Mouse (Mus musculus): ENCODE measurements around the gene Vps13d.

Vps13d gene

GRCm38 (mm10) chr4:145034506-145035243, 160.1 kb downstream of the Vps13d start:
- DNase-seq (ENCODE audit: low read depth, low spot score), result no peak
- Histone ChIP-seq H3K36me3 (ENCODE audit: control insufficient read depth, insufficient read depth, low read length, poor library complexity, severe bottlenecking) (no peaks in the 10 kb centered on the region; the same call in none of the 2 replicates), H3K27me3 (ENCODE audit: control insufficient read depth, insufficient read depth, low read length, poor library complexity, severe bottlenecking) (no peaks in the 10 kb centered on the region)

DNA sequence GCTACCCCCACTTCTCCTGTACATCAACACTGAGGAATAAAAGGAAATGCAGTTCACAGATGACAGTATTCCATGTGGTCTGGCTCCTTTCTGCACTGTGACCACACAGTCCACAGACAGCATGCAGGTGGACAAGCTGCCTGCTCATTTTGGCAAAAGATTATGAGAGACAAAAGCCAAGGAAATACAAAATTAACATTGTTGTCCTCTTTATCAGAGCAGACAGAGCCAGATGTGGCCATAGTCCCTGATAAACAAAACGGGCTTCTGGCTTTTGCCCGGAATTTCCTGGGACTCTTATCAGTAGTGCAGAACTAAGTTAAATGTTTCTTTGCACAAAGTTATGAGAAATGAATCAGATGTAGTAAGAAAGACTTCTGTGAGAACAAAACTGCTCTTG, 161.4 kb downstream of the Vps13d start:
- Histone ChIP-seq H3K36me3 (ENCODE audit: control insufficient read depth, insufficient read depth, low read length, poor library complexity, severe bottlenecking) (no peaks in the 10 kb centered on the region; the same call in none of the 2 replicates), H3K27me3 (ENCODE audit: control insufficient read depth, insufficient read depth, low read length, poor library complexity, severe bottlenecking) (no peaks in the 10 kb centered on the region)
- DNase-seq (ENCODE audit: low read depth, low spot score), result no peak

GRCm38 (mm10) chr4:145032637-145033036, 162.2 kb downstream of the Vps13d start:
- Histone ChIP-seq H3K36me3 (ENCODE audit: control insufficient read depth, insufficient read depth, low read length, poor library complexity, severe bottlenecking) (no peaks in the 10 kb centered on the region; the same call in none of the 2 replicates), H3K27me3 (ENCODE audit: control insufficient read depth, insufficient read depth, low read length, poor library complexity, severe bottlenecking) (no peaks in the 10 kb centered on the region)
- no peak for DNase-seq (ENCODE audit: low read depth, low spot score)

GRCm38 (mm10) chr4:145031510-145031909, 163.3 kb downstream of the Vps13d start:
- Histone ChIP-seq H3K27me3 (ENCODE audit: control insufficient read depth, insufficient read depth, low read length, poor library complexity, severe bottlenecking) (no peaks in the 10 kb centered on the region), H3K36me3 (ENCODE audit: control insufficient read depth, insufficient read depth, low read length, poor library complexity, severe bottlenecking) (no peaks in the 10 kb centered on the region; the same call in 1 of the 2 replicates)
- no peak for DNase-seq (ENCODE audit: low read depth, low spot score)

DNA sequence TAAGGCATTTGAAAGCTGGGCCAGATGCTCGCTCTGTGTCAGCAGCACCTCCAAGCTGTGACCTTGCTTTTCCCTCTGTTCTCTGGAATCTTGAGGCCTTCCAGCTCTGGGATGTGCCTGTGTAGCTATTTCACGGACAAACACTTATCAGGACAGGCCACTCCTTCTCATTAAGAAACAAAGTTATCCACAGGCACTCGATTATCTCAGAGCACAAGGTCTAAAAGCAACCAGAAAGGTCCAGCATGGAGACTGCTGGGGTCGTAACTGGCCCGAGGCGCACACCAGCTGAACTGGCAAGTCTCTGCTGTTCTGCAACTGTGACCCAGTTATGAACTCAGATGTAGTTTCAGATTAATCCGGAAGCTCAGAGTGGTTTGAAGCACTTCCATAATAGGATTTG, 168.4 kb downstream of the Vps13d start:
- Histone ChIP-seq H3K27me3 (ENCODE audit: control insufficient read depth, insufficient read depth, low read length, poor library complexity, severe bottlenecking) (no peaks in the 10 kb centered on the region), H3K36me3 (ENCODE audit: control insufficient read depth, insufficient read depth, low read length, poor library complexity, severe bottlenecking) (no peaks in the 10 kb centered on the region)
- no peak for DNase-seq (ENCODE audit: low read depth, low spot score)

DNA sequence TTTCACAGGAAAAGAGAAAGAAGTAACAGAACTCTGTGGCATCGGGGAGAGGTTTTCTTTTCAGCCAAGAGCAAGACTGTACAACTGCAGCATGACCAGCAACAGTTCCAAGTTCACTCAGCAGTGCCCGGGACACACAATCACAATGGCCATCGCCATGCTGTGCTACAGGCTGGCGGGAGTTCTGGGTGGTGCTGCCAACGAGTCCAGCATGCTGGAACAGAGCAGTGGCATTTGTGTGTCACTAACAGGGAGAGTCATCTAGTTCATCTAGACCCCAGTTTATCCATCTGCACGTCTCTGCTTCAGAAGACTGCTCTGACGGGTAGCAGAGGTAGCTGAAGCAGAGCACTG, 169.4 kb downstream of the Vps13d start:
- Histone ChIP-seq H3K36me3 (ENCODE audit: control insufficient read depth, insufficient read depth, low read length, poor library complexity, severe bottlenecking) (no peaks in the 10 kb centered on the region), H3K27me3 (ENCODE audit: control insufficient read depth, insufficient read depth, low read length, poor library complexity, severe bottlenecking) (no peaks in the 10 kb centered on the region)
- DNase-seq (ENCODE audit: low read depth, low spot score), result no peak

GRCm38 (mm10) chr4:145024694-145025408, 170.0 kb downstream of the Vps13d start:
- no peak for DNase-seq (ENCODE audit: low read depth, low spot score)
- Histone ChIP-seq H3K36me3 (ENCODE audit: control insufficient read depth, insufficient read depth, low read length, poor library complexity, severe bottlenecking) (no peaks in the 10 kb centered on the region), H3K27me3 (ENCODE audit: control insufficient read depth, insufficient read depth, low read length, poor library complexity, severe bottlenecking) (no peaks in the 10 kb centered on the region)

GRCm38 (mm10) chr4:145023911-145024310, 170.9 kb downstream of the Vps13d start:
- no peaks in the 10 kb centered on the region for H3K27me3 ChIP-seq (ENCODE audit: control insufficient read depth, insufficient read depth, low read length, poor library complexity, severe bottlenecking)
- H3K36me3 ChIP-seq (ENCODE audit: control insufficient read depth, insufficient read depth, low read length, poor library complexity, severe bottlenecking), result no peaks in the 10 kb centered on the region
- DNase-seq (ENCODE audit: low read depth, low spot score), result no peak

DNA sequence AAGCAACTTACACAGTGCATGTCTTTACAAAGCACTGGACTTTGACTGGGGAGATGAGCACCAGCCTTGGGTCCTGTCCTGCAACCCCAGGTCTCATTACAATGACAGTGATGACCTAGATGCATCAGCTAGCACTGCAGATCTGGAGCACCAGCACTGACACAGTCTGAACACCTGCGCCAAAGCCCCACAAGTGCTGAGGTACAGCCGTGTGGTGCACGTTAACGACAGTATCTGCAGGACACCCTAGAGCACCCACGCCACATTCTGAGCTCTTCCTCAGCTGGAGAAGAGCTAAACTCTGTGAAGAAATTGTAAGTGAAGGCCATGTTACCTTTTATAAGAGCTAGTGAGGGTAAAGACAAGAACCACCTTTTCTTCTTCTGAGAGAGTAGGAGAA, 172.0 kb downstream of the Vps13d start:
- H3K36me3 ChIP-seq (ENCODE audit: control insufficient read depth, insufficient read depth, low read length, poor library complexity, severe bottlenecking), result no peaks in the 10 kb centered on the region

DNA sequence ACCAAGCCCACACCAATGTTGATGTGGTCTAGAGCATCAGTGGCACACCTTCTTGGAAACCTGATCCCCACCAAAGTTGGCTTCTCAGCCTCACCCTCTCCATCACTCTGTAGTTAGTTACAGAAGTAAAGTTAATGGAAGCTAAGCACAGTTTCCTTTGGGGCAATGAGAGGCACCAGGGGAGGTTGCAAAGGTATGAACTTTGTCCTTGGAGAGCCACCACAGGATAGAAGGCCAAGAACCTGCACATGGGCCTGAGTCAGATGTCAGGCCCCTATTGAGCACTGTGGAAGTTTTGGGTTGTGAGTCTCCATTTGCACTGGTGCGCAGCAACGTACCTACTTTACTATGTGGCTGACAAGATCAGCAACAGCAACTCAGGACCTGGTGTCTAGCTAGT, 172.6 kb downstream of the Vps13d start:
- Histone ChIP-seq H3K27me3 (ENCODE audit: control insufficient read depth, insufficient read depth, low read length, poor library complexity, severe bottlenecking) (no peaks in the 10 kb centered on the region), H3K36me3 (ENCODE audit: control insufficient read depth, insufficient read depth, low read length, poor library complexity, severe bottlenecking) (no peaks in the 10 kb centered on the region)
- DNase-seq (ENCODE audit: low read depth, low spot score), result no peak

More for the DNA sequence above, 172.0 kb downstream of the Vps13d start:
- no peak for DNase-seq (ENCODE audit: low read depth, low spot score)
- no peaks in the 10 kb centered on the region for H3K27me3 ChIP-seq (ENCODE audit: control insufficient read depth, insufficient read depth, low read length, poor library complexity, severe bottlenecking)

GRCm38 (mm10) chr4:145020383-145020782, 174.4 kb downstream of the Vps13d start:
- no peaks in the 10 kb centered on the region; the same call in 1 of the 2 replicates for H3K36me3 ChIP-seq (ENCODE audit: control insufficient read depth, insufficient read depth, low read length, poor library complexity, severe bottlenecking)
- DNase-seq (ENCODE audit: low read depth, low spot score), result no peak
- no peaks in the 10 kb centered on the region for H3K27me3 ChIP-seq (ENCODE audit: control insufficient read depth, insufficient read depth, low read length, poor library complexity, severe bottlenecking)

- Histone ChIP-seq H3K36me3 (ENCODE audit: control insufficient read depth, insufficient read depth, low read length, poor library complexity, severe bottlenecking) (no peaks in the 10 kb centered on the region; the same call in 1 of the 2 replicates), H3K27me3 (ENCODE audit: control insufficient read depth, insufficient read depth, low read length, poor library complexity, severe bottlenecking) (no peaks in the 10 kb centered on the region)
- peak; percentile 30 for DNase-seq (ENCODE audit: low read depth, low spot score)
Measured at GRCm38 (mm10) chr4:145019121-145019714, 175.6 kb downstream of the Vps13d start.

GRCm38 (mm10) chr4:145017745-145018144, 177.1 kb downstream of the Vps13d start:
- Histone ChIP-seq H3K27me3 (ENCODE audit: control insufficient read depth, insufficient read depth, low read length, poor library complexity, severe bottlenecking) (no peaks in the 10 kb centered on the region), H3K36me3 (ENCODE audit: control insufficient read depth, insufficient read depth, low read length, poor library complexity, severe bottlenecking) (no peaks in the 10 kb centered on the region; the same call in none of the 2 replicates)
- no peak for DNase-seq (ENCODE audit: low read depth, low spot score)

DNA sequence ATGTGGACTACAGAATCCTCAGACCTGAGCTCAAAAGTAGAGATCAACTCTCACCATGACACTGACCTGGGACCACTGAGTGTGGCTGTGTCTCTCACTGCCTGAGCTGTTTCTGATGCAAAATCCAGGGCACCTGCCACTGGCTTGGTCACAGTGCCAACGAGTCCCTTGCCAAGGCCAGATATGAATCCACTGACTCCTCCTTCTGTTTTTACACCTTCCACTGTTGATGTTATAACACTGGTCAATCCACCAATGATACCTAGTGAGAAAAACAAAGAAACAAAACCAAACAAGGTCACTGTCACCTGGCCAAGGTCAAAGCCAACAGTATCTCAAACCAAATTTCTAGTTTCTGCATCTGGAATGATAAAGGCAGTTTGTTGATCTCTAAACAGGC, 178.1 kb downstream of the Vps13d start:
- no peak for DNase-seq (ENCODE audit: low read depth, low spot score)
- H3K27me3 ChIP-seq (ENCODE audit: control insufficient read depth, insufficient read depth, low read length, poor library complexity, severe bottlenecking), result no peaks in the 10 kb centered on the region
- no peaks in the 10 kb centered on the region; the same call in none of the 2 replicates for H3K36me3 ChIP-seq (ENCODE audit: control insufficient read depth, insufficient read depth, low read length, poor library complexity, severe bottlenecking)

- Histone ChIP-seq H3K27me3 (ENCODE audit: control insufficient read depth, insufficient read depth, low read length, poor library complexity, severe bottlenecking) (no peaks in the 10 kb centered on the region), H3K36me3 (ENCODE audit: control insufficient read depth, insufficient read depth, low read length, poor library complexity, severe bottlenecking) (no peaks in the 10 kb centered on the region; the same call in none of the 2 replicates)
- DNase-seq (ENCODE audit: low read depth, low spot score), result no peak
Measured at GRCm38 (mm10) chr4:145014632-145014960, 180.2 kb downstream of the Vps13d start.

Measured in splenic B cell, adult 2 months (primary cell).